Mouse (Mus musculus) hindbrain, postnatal 0 days (tissue): ENCODE measurements around the gene Msrb2. TPM values are rescaled to one million over a fixed set of nuclear protein-coding genes. Genes with fewer than 3 reads are reported as not detected.

ENCODE experiments used
- ATAC-seq: fragments of 200-750 bp; cut with Nextera tagmentation; 2 replicates; pipeline ENCODE4 v1.8.0; 2017; ENCODE audit warnings: mild to moderate bottlenecking, moderate TSS enrichment, moderate library complexity
- DNase-seq: peaks from one replicate; pipeline ENCODE4 v3.0.0-alpha.2; 2015; ENCODE audit warnings: low spot score
- H3K27ac ChIP-seq: fragments of 300-500 bp; sonication (generic); 2 replicates; pipeline ENCODE4 v1.5.1; 2014; ENCODE audit warnings: mild to moderate bottlenecking
- H3K27me3 ChIP-seq: fragments of 300-500 bp; sonication (generic); 2 replicates; pipeline ENCODE4 v1.6.1; 2014; ENCODE audit warnings: low read length, mixed read lengths; ENCODE audit not compliant: insufficient read depth
- H3K36me3 ChIP-seq: fragments of 300-500 bp; sonication (generic); 2 replicates; pipeline ENCODE4 v1.6.1; 2014; ENCODE audit warnings: low read length, mixed read lengths; ENCODE audit not compliant: insufficient read depth
- H3K4me1 ChIP-seq: fragments of 300-500 bp; sonication (generic); 2 replicates; pipeline ENCODE4 v1.6.1; 2014; ENCODE audit warnings: antibody characterized with exemption, low read length, mixed read lengths; ENCODE audit not compliant: insufficient read depth
- H3K4me2 ChIP-seq: fragments of 300-500 bp; sonication (generic); 2 replicates; pipeline ENCODE4 v1.6.1; 2014; ENCODE audit warnings: low read depth, mild to moderate bottlenecking, low read length, moderate library complexity, mixed read lengths
- H3K4me3 ChIP-seq: fragments of 300-500 bp; sonication (generic); 2 replicates; pipeline ENCODE4 v1.5.1; 2014; ENCODE audit warnings: low read length
- H3K9ac ChIP-seq: fragments of 300-500 bp; sonication (generic); replicated peaks from 2 replicates; pipeline ENCODE4 v1.6.1; 2014; ENCODE audit warnings: mild to moderate bottlenecking, low read length, moderate library complexity, mixed read lengths
- H3K9me3 ChIP-seq: fragments of 300-500 bp; sonication (generic); 2 replicates; pipeline ENCODE4 v1.6.1; 2016; ENCODE audit warnings: low read length, mixed read lengths
- CTCF ChIP-seq: IDR thresholded peaks from 2 replicates; pipeline ENCODE4 v1.5.1; 2016; ENCODE audit warnings: antibody characterized with exemption, control low read depth, low read depth
- WGBS: fragments of 180-500 bp; shearing (Covaris S2); extraction: QIAGEN DNeasy Blood & Tissue Kit; methylation state at CpG from one replicate; pipeline ENCODE4 v1.1.7; 2014; 5-methylcytosine and 5-hydroxymethylcytosine counted together
- polyA plus RNA-seq: library from polyadenylated mRNA; unstranded; fragments of >200 nt; fragmentation: Nextera tagmentation; extraction: Ambion mirVana; gene quantifications from 2 replicates; pipeline ENCODE4 v1.2.1, GENCODE M21; 2015
- total RNA-seq: library from RNA; depleted of rRNA; stranded (reverse); fragments of >200 nt; gene quantifications from 2 replicates; pipeline ENCODE4 v1.2.3, GENCODE M21; 2014

The Msrb2 gene
- total and polyA plus RNA-seq, 2 experiments from 2014 or later: 7.4 to 12.4 TPM

- Histone ChIP-seq H3K4me2 (0 out of 2 replicates have a peak overlapping the region, but pooled peaks have one; percentile 30), H3K27ac (no peak overlapping the region), H3K4me1 (no peaks in the 10 kb centered on the region), H3K4me3 (no peak overlapping the region), H3K27me3 (no peaks in the 10 kb centered on the region), H3K9ac (no peak overlapping the region), H3K36me3 (no peaks in the 10 kb centered on the region), H3K9me3 (no peaks in the 10 kb centered on the region)
- 76% methylated on average over 5 of the region's 5 CpGs for WGBS
- ATAC-seq (peak; percentile 69), DNase-seq (no peak)
- no peak for TF ChIP-seq CTCF
These were observed 25.8 kb upstream of the Msrb2 start for GRCm38 (mm10) chr2:19345414-19345964.

DNA sequence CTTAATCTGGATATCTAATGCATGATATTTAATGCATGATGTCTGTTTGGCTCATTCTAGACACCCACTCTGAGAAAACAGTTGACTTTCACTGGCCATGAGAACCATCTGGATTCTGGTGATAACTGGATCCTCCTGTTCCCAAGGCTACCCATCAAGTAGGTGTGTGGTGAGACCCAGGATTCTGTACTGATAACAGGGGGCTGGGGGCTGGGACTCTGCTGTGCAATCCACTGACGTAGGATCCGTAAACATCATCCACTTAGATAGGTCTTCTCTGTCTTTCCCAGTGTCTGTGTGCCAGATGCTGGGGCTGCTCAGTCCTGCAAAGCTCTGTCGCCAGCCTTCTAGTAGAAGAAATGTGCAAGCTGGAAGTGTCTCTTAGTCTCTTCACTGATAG lies 22.8 kb upstream of the Msrb2 start:
- H3K27ac ChIP-seq: no peak overlapping the region
- WGBS: 88% methylated on average over 3 of the region's 3 CpGs
- ATAC-seq: no peak
- TF ChIP-seq CTCF: no peak
- no peak overlapping the region for H3K4me3 ChIP-seq
- H3K4me1 ChIP-seq: no peaks in the 10 kb centered on the region
- H3K9me3 ChIP-seq: no peaks in the 10 kb centered on the region
- H3K36me3 ChIP-seq: no peaks in the 10 kb centered on the region
- no peaks in the 10 kb centered on the region for H3K27me3 ChIP-seq
- DNase-seq: no peak
- H3K9ac ChIP-seq: no peak overlapping the region
- no peak overlapping the region for H3K4me2 ChIP-seq

GRCm38 (mm10) chr2:19350167-19350566 lies 21.1 kb upstream of the Msrb2 start:
- H3K9me3 ChIP-seq: no peaks in the 10 kb centered on the region
- no peaks in the 10 kb centered on the region for H3K36me3 ChIP-seq
- no peaks in the 10 kb centered on the region for H3K27me3 ChIP-seq
- no peaks in the 10 kb centered on the region for H3K4me1 ChIP-seq
- ATAC-seq: no peak
- WGBS: 86% methylated on average over 5 of the region's 5 CpGs
- H3K9ac ChIP-seq: no peak overlapping the region
- no peak for TF ChIP-seq CTCF
- H3K27ac ChIP-seq: no peak overlapping the region
- H3K4me2 ChIP-seq: no peak overlapping the region
- no peak overlapping the region for H3K4me3 ChIP-seq
- no peak for DNase-seq

DNA sequence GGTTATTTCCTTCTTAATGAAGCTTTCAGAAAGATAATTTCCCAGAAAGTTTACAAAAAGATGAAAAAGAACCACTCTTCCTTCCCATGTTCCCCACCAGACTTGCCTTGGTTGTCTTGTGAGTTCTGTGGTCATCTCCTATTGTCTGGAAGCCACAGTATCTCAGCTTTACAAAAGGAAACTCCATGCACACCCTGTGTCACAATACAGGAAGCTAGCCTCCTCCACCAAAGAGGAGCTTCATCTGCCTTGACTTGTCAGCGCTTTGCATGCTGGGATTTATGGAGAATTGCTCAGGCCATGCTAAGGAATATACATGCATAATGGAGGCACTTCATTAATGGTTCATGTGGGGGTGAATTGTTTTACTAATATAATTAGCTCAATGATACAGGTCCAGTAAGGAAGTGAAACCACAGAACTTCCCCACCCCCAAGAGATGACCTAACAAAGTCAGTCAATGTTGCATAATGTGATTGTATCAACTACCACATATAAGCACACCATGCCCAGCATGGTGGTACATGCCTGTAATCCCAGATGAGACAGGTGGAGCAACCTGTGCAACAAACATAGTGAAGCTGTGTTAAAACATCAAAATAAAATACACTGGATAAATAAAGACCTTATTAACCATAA lies 19.5 kb upstream of the Msrb2 start:
- Histone ChIP-seq H3K27me3 (no peaks in the 10 kb centered on the region), H3K4me2 (no peak overlapping the region), H3K9ac (no peak overlapping the region), H3K9me3 (no peaks in the 10 kb centered on the region), H3K36me3 (no peaks in the 10 kb centered on the region), H3K27ac (no peak overlapping the region), H3K4me3 (no peak overlapping the region), H3K4me1 (no peaks in the 10 kb centered on the region)
- DNase-seq (no peak), ATAC-seq (no peak)
- WGBS: 95% methylated on average over 1 of the region's 1 CpGs
- no peak for TF ChIP-seq CTCF

DNA sequence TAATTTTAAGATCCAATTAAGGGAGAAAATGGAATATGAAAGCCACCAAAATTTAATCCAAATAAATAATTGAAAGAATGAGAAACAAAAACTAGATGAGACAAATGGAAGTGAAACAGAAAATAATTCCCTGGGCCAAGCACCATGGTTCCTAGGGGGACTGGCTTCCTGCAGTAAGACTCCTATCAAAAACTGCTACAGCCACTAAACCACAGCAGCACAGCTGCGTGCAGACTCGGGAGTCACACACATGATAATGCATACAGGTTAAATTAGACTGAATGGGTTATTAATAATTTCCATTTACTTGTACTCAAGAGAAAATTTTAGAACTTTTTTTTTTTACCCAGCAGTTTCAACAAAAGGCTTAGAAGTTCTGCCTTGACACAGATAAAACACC lies 18.1 kb upstream of the Msrb2 start:
- no peak overlapping the region for H3K9ac ChIP-seq
- no peak for ATAC-seq
- no peak overlapping the region for H3K27ac ChIP-seq
- no peak overlapping the region for H3K4me2 ChIP-seq
- no peak overlapping the region for H3K4me3 ChIP-seq
- WGBS: 90% methylated on average over 2 of the region's 2 CpGs
- H3K4me1 ChIP-seq: no peaks in the 10 kb centered on the region
- no peaks in the 10 kb centered on the region for H3K27me3 ChIP-seq
- no peak for DNase-seq
- no peaks in the 10 kb centered on the region for H3K36me3 ChIP-seq
- no peak for TF ChIP-seq CTCF
- H3K9me3 ChIP-seq: no peaks in the 10 kb centered on the region

DNA sequence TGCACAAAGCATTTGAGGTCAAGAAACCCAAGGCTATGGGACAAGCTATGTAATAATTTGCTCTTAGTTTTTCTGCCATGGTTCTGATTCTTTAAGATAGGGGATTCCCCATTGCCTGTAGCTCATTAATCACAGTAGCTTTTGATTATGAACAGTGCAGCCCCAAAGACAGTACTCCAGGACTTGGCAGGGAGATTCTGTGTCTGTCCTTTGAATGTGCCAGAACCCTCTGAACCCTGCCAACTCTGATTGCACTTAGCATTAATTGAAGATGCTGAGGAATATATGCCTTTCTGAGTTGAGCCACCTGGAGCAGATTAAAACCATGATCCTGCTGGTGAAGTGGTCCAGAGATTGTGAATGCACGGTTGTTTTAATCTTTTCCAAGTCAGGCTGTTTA lies 8.4 kb upstream of the Msrb2 start:
- H3K4me1 ChIP-seq: no peaks in the 10 kb centered on the region
- no peak for ATAC-seq
- H3K9ac ChIP-seq: no peak overlapping the region
- H3K9me3 ChIP-seq: no peaks in the 10 kb centered on the region
- TF ChIP-seq CTCF: no peak
- H3K27me3 ChIP-seq: no peaks in the 10 kb centered on the region
- 60% methylated on average over 1 of the region's 1 CpGs for WGBS
- no peaks in the 10 kb centered on the region for H3K36me3 ChIP-seq
- no peak overlapping the region for H3K4me3 ChIP-seq
- no peak overlapping the region for H3K4me2 ChIP-seq
- no peak overlapping the region for H3K27ac ChIP-seq
- DNase-seq: no peak

DNA sequence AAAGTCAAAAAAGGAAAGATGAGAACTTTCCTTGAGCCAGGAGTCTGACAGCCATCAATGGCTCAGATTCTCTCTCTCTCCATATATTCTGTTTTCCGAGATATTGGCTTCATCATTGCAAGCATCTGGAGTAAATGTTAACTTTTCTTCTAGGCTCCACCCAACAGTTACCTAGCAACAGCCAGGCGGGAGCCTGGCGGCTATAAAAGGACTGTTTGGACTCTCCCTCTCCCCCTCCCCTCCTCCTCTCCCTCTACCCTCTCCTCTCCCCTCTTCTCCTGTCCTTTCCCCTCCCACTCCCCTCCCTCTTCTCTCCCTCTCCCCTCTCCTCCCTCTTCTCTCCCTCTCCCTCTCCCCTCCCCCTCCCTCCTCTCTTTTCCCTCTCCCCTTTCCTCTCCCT lies 4.8 kb upstream of the Msrb2 start:
- WGBS: 10% methylated on average over 3 of the region's 3 CpGs
- no peak overlapping the region for H3K9ac ChIP-seq
- H3K4me1 ChIP-seq: no peaks in the 10 kb centered on the region
- no peak overlapping the region for H3K4me3 ChIP-seq
- no peak for TF ChIP-seq CTCF
- H3K27ac ChIP-seq: no peak overlapping the region
- no peaks in the 10 kb centered on the region for H3K9me3 ChIP-seq
- H3K36me3 ChIP-seq: no peaks in the 10 kb centered on the region
- H3K4me2 ChIP-seq: no peak overlapping the region
- H3K27me3 ChIP-seq: no peaks in the 10 kb centered on the region
- ATAC-seq (no peak), DNase-seq (no peak)
